ENCODE assay signal across 8 mouse cellular contexts in genomic region chr19:5770311-5770710, GRCm38 (mm10). TPM values are rescaled to one million over a fixed set of nuclear protein-coding genes. Genes with fewer than 3 reads are reported as not detected.
DNase-seq lines count a peak whose midpoint lies in the region; ATAC-seq and TF ChIP-seq lines count a peak whose summit lies in the region.

No protein-coding gene starts in this region.

- H3K9me3 ChIP-seq in E14TG2a.4 (ENCODE audit: low read length), result no peaks in the 10 kb centered on the region
- H3K9me3 ChIP-seq in forebrain, embryonic 15.5 days, result no peaks in the 10 kb centered on the region
- peaks cover 2% of the 10 kb centered on the region; the same call in 1 of the 2 replicates for H3K9me3 ChIP-seq in liver, embryonic 16.5 days (replicated peaks; ENCODE audit: control insufficient read depth, low read length)

- no peaks in the 10 kb centered on the region for H3K27me3 ChIP-seq in heart, adult 2 months (ENCODE audit: control insufficient read depth, insufficient read depth, low read length)
- H3K27me3 ChIP-seq in E14TG2a.4 (ENCODE audit: insufficient read depth, low read length), result peaks cover 9% of the 10 kb centered on the region
- no peaks in the 10 kb centered on the region for H3K27me3 ChIP-seq in forebrain, embryonic 15.5 days
- H3K27me3 ChIP-seq in liver, embryonic 16.5 days (ENCODE audit: control insufficient read depth, insufficient read depth, low read depth, low read length), result no peaks in the 10 kb centered on the region; the same call in 1 of the 2 replicates

- H3K79me2 ChIP-seq in heart, adult 2 months (replicated peaks; ENCODE audit: control insufficient read depth, insufficient read depth, low read length), result no peaks in the 10 kb centered on the region

- H3K36me3 ChIP-seq in heart, adult 2 months (ENCODE audit: control insufficient read depth, insufficient read depth, low read length), result no peaks in the 10 kb centered on the region; the same call in 1 of the 2 replicates
- H3K36me3 ChIP-seq in E14TG2a.4 (ENCODE audit: insufficient read depth, low read length), result peaks cover 51% of the 10 kb centered on the region
- peaks cover 28% of the 10 kb centered on the region for H3K36me3 ChIP-seq in forebrain, embryonic 15.5 days
- H3K36me3 ChIP-seq in liver, embryonic 16.5 days (ENCODE audit: control insufficient read depth, insufficient read depth), result peaks cover 9% of the 10 kb centered on the region

- 29% methylated on average over 9 of the region's 9 CpGs for WGBS in heart, adult 2 months
- WGBS in forebrain, embryonic 15.5 days, result 43% methylated on average over 9 of the region's 9 CpGs
- 41% methylated on average over 9 of the region's 9 CpGs for WGBS in liver, embryonic 16.5 days (ENCODE audit: insufficient replicate concordance)

- peak overlapping the region; percentile 91 for H3K9ac ChIP-seq in heart, adult 2 months (ENCODE audit: low read depth, low read length)
- H3K9ac ChIP-seq in forebrain, embryonic 15.5 days (replicated peaks), result peak overlapping the region; percentile 83
- H3K9ac ChIP-seq in liver, embryonic 16.5 days (ENCODE audit: low read depth, low read length), result peak overlapping the region; percentile 87

- H3K27ac ChIP-seq in heart, adult 2 months, result peak overlapping the region; percentile 99
- H3K27ac ChIP-seq in forebrain, embryonic 15.5 days (replicated peaks), result peak overlapping the region; percentile 79
- H3K27ac ChIP-seq in liver, embryonic 16.5 days (ENCODE audit: low read length), result peak overlapping the region; percentile 89; the same call in 1 of the 2 replicates

- peak overlapping the region; percentile 98 for H3K4me3 ChIP-seq in heart, adult 2 months
- H3K4me3 ChIP-seq in E14TG2a.4 (replicated peaks; ENCODE audit: low read length), result peak overlapping the region; percentile 87
- peak overlapping the region; percentile 91 for H3K4me3 ChIP-seq in forebrain, embryonic 15.5 days
- H3K4me3 ChIP-seq in liver, embryonic 16.5 days (ENCODE audit: low read depth, low read length), result peak overlapping the region; percentile 87

- H3K4me1 ChIP-seq in heart, adult 2 months (ENCODE audit: control insufficient read depth, insufficient read depth, low read length), result peaks cover 5% of the 10 kb centered on the region
- H3K4me1 ChIP-seq in E14TG2a.4 (replicated peaks; ENCODE audit: low read depth, low read length), result peaks cover 36% of the 10 kb centered on the region
- H3K4me1 ChIP-seq in forebrain, embryonic 15.5 days, result peaks cover 21% of the 10 kb centered on the region
- peaks cover 13% of the 10 kb centered on the region for H3K4me1 ChIP-seq in liver, embryonic 16.5 days (ENCODE audit: control insufficient read depth, low read depth, low read length)

- no peak for TF ChIP-seq POLR2A in heart, adult 2 months (IDR thresholded peaks at IDR 0.05; ENCODE audit: insufficient read depth, low read depth, low read length)

- H3K4me2 ChIP-seq in forebrain, embryonic 15.5 days (replicated peaks), result peak overlapping the region; percentile 85
- peak overlapping the region; percentile 94 for H3K4me2 ChIP-seq in liver, embryonic 16.5 days (ENCODE audit: low read depth, low read length)

- intact Hi-C loops in heart, adult 2 months (cut with DNase I), result loop anchor here (2.0 kb wide), 1 partner anchor 42 kb away; the partner anchor contains the start of gene Fam89b
- intact Hi-C loops in heart, postnatal 10 days (cut with DNase I), result loop anchor here (2.0 to 5.0 kb wide), 2 partner anchors 42 to 78 kb away; partner anchors contain the start of gene Fam89b

- DNase-seq in heart, adult 2 months, result no peak
- DNase-seq in heart, postnatal 10 days, result no peak
- no peak for DNase-seq in urinary bladder, postnatal 14 days (ENCODE audit: low spot score)
- no peak for DNase-seq in layer of hippocampus, adult 11-12 months (ENCODE audit: low spot score)
- no peak for DNase-seq in right cerebral cortex, postnatal 14 days

- TF ChIP-seq EP300 in heart, adult 2 months (IDR thresholded peaks at IDR 0.05; ENCODE audit: insufficient read depth, low read depth, low read length), result no peak

- no peak for TF ChIP-seq CTCF in heart, adult 2 months (IDR thresholded peaks at IDR 0.05)
- TF ChIP-seq CTCF in E14TG2a.4 (conservative IDR thresholded peaks at IDR 0.05; ENCODE audit: low read length), result no peak

- ATAC-seq in forebrain, embryonic 15.5 days (replicated peaks), result no peak
- no peak for ATAC-seq in liver, embryonic 16.5 days (ENCODE audit: low read depth)

RNA-seq across cellular contexts. Expression of gene Scyl1, which starts 0.9 kb away (rescaled TPM):
- total RNA-seq in heart, adult 2 months (2021), result 10 to 100 TPM; 57.2 to 70.0 TPM
- polyA plus RNA-seq in heart, adult 2 months (2012; rRNA removed), result 95.6 and 113 TPM in 2 replicates
- total RNA-seq in heart, postnatal 10 days (2021), result 10 to 100 TPM; 63.4 to 65.7 TPM
- 66.9 and 67.9 TPM in 2 replicates for polyA plus RNA-seq in forebrain, embryonic 15.5 days (2015; fragmentation: Nextera tagmentation; extraction: Ambion mirVana)
- polyA plus RNA-seq in liver, embryonic 16.5 days (2015; fragmentation: Nextera tagmentation; extraction: Ambion mirVana), result 19.3 and 21.5 TPM in 2 replicates

RNA-seq across cellular contexts. Expression of gene Ltbp3, which starts 29.6 kb away (rescaled TPM):
- 10 to 100 TPM; 30.7 to 34.2 TPM for total RNA-seq in heart, adult 2 months (2021)
- 61.3 and 61.5 TPM in 2 replicates for polyA plus RNA-seq in heart, adult 2 months (2012; rRNA removed)
- total RNA-seq in heart, postnatal 10 days (2021), result 10 to 100 TPM; 77.0 to 79.2 TPM
- 10.6 and 14.3 TPM in 2 replicates for polyA plus RNA-seq in forebrain, embryonic 15.5 days (2015; fragmentation: Nextera tagmentation; extraction: Ambion mirVana)
- polyA plus RNA-seq in liver, embryonic 16.5 days (2015; fragmentation: Nextera tagmentation; extraction: Ambion mirVana), result 0.74 and 4.6 TPM in 2 replicates

RNA-seq across cellular contexts. Expression of gene Fam89b, which starts 40.9 kb away (rescaled TPM):
- total RNA-seq in heart, adult 2 months (2021), result 10 to 100 TPM; 24.2 to 26.3 TPM
- polyA plus RNA-seq in heart, adult 2 months (2012; rRNA removed), result 75.7 and 80.7 TPM in 2 replicates
- total RNA-seq in heart, postnatal 10 days (2021), result 10 to 100 TPM; 44.0 to 47.7 TPM
- polyA plus RNA-seq in forebrain, embryonic 15.5 days (2015; fragmentation: Nextera tagmentation; extraction: Ambion mirVana), result 190 and 200 TPM in 2 replicates
- 29.7 and 32.5 TPM in 2 replicates for polyA plus RNA-seq in liver, embryonic 16.5 days (2015; fragmentation: Nextera tagmentation; extraction: Ambion mirVana)

RNA-seq across cellular contexts. Expression of gene Ehbp1l1, which starts 44.2 kb away (rescaled TPM):
- 100 to 1,000 TPM; 128 to 137 TPM for total RNA-seq in heart, adult 2 months (2021)
- 100 and 121 TPM in 2 replicates for polyA plus RNA-seq in heart, adult 2 months (2012; rRNA removed)
- total RNA-seq in heart, postnatal 10 days (2021), result 100 to 1,000 TPM; 154 to 161 TPM
- 11.1 and 13.3 TPM in 2 replicates for polyA plus RNA-seq in forebrain, embryonic 15.5 days (2015; fragmentation: Nextera tagmentation; extraction: Ambion mirVana)
- 104 and 105 TPM in 2 replicates for polyA plus RNA-seq in liver, embryonic 16.5 days (2015; fragmentation: Nextera tagmentation; extraction: Ambion mirVana)
